ENCODE assay signal across 9 mouse cellular contexts in genomic region chr12:41111456-41111855, GRCm38 (mm10).
A peak's percentile ranks its signal among the peaks of the same experiment; 100 is the strongest.
DNase-seq lines count a peak whose midpoint lies in the region; ATAC-seq and TF ChIP-seq lines count a peak whose summit lies in the region.
"Had no signal": no experiment of that assay in that cellular context is flagged by ENCODE, and none has a peak within 500 bp of the region (broad histone marks: within the 10 kb centered on the region; RNA-seq: fewer than 3 reads in every experiment).

No protein-coding gene starts in this region.

- no peak overlapping the region for H3K9ac ChIP-seq in lung, embryonic 14.5 days
- H3K9ac ChIP-seq: embryonic facial prominence, embryonic 13.5 days had no signal

- peak; percentile 55 for TF ChIP-seq CTCF in lung, embryonic 14.5 days (IDR thresholded peaks at IDR 0.05; ENCODE audit: low read depth)

- H3K4me1 ChIP-seq in lung, embryonic 14.5 days (ENCODE audit: insufficient read depth) = no peaks in the 10 kb centered on the region
- H3K4me1 ChIP-seq: embryonic facial prominence, embryonic 13.5 days had no signal

- no peak overlapping the region for H3K4me3 ChIP-seq in lung, embryonic 14.5 days (ENCODE audit: low read depth, low read length)
- H3K4me3 ChIP-seq: embryonic facial prominence, embryonic 13.5 days had no signal

- no peak overlapping the region for H3K4me2 ChIP-seq in lung, embryonic 14.5 days
- H3K4me2 ChIP-seq: embryonic facial prominence, embryonic 13.5 days had no signal

- H3K9me3 ChIP-seq in lung, embryonic 14.5 days (ENCODE audit: low read depth, low read length) = no peaks in the 10 kb centered on the region
- H3K9me3 ChIP-seq: embryonic facial prominence, embryonic 13.5 days had no signal

- H3K27ac ChIP-seq in lung, embryonic 14.5 days (ENCODE audit: low read depth) = no peak overlapping the region
- H3K27ac ChIP-seq: embryonic facial prominence, embryonic 13.5 days had no signal

- no peak for ATAC-seq in lung, embryonic 14.5 days (ENCODE audit: insufficient read depth)

- peak; percentile 24 for DNase-seq in adrenal gland, postnatal 14 days
- DNase-seq in adrenal gland, postnatal 25 days = no peak
- peak; percentile 55 for DNase-seq in lung, embryonic 14.5 days
- no peak for DNase-seq in lung, postnatal 25 days (ENCODE audit: low spot score)
- peak; percentile 4 for DNase-seq in cerebellum, adult 11 months
- DNase-seq in layer of hippocampus, adult 9-11 months = peak; percentile 13
- DNase-seq in splenic B cell, adult 2 months (ENCODE audit: low read depth, low spot score) = peak; percentile 54
- DNase-seq in frontal cortex, postnatal 10 days (ENCODE audit: low spot score in 2 of 2) = no peak

- no peaks in the 10 kb centered on the region for H3K36me3 ChIP-seq in lung, embryonic 14.5 days (ENCODE audit: insufficient read depth)
- H3K36me3 ChIP-seq in splenic B cell, adult 2 months (ENCODE audit: control insufficient read depth, insufficient read depth, low read length, poor library complexity, severe bottlenecking) = no peaks in the 10 kb centered on the region
- H3K36me3 ChIP-seq: embryonic facial prominence, embryonic 13.5 days had no signal

- H3K27me3 ChIP-seq in lung, embryonic 14.5 days (ENCODE audit: insufficient read depth, low read length) = no peaks in the 10 kb centered on the region
- H3K27me3 ChIP-seq in splenic B cell, adult 2 months (ENCODE audit: control insufficient read depth, insufficient read depth, low read length, poor library complexity, severe bottlenecking) = no peaks in the 10 kb centered on the region
- H3K27me3 ChIP-seq: embryonic facial prominence, embryonic 13.5 days had no signal

- WGBS in lung, embryonic 14.5 days = 31% methylated on average over 1 of the region's 1 CpGs

Comparison
In these comparisons a context has a peak if more than half of its experiments do, and no peak if none do; other contexts are left out.
1. DNase-seq: peak in adrenal gland, postnatal 14 days (single experiment), lung, embryonic 14.5 days (single experiment), cerebellum, adult 11 months (single experiment), layer of hippocampus, adult 9-11 months (single experiment) and splenic B cell, adult 2 months (single experiment); none in adrenal gland, postnatal 25 days (single experiment), lung, postnatal 25 days (single experiment) and frontal cortex, postnatal 10 days (0 of 2).